Mouse (Mus musculus) MEL (cell line): ENCODE measurements around the gene Ppox. TPM values are rescaled to one million over a fixed set of nuclear protein-coding genes. Genes with fewer than 3 reads are reported as not detected.

Source experiments
- DNase-seq: peaks from one replicate; pipeline ENCODE4 v3.0.0; 2011; ENCODE audit warnings: low read depth, low spot score
- H3K27ac ChIP-seq: 2 replicates; pipeline ENCODE4 v1.5.1; 2012; ENCODE audit warnings: low read depth, mild to moderate bottlenecking, control low read depth, low read length, moderate library complexity; ENCODE audit not compliant: control insufficient read depth
- H3K27me3 ChIP-seq, 2 experiments: fragments of 150-350 bp in 1 of 2; sonication (generic) in 1 of 2; 2 replicates each; pipeline ENCODE4 v1.6.1; 2012; ENCODE audit warnings: low read length in 2 of 2, mild to moderate bottlenecking in 2 of 2, improper control_type of control experiment in 1 of 2, moderate library complexity in 1 of 2; ENCODE audit not compliant: insufficient read depth in 2 of 2, control insufficient read depth in 1 of 2
- H3K36me3 ChIP-seq, 2 experiments: 2 replicates each; pipeline ENCODE4 v1.6.1; 2012 to 2014; ENCODE audit warnings: low read length in 2 of 2, improper control_type of control experiment in 1 of 2, inconsistent platforms in 1 of 2, mild to moderate bottlenecking in 1 of 2; ENCODE audit not compliant: insufficient read depth in 2 of 2, control insufficient read depth in 1 of 2
- H3K4me1 ChIP-seq, 2 experiments: fragments of 150-350 bp in 1 of 2; sonication (generic) in 1 of 2; 2 replicates each; pipeline ENCODE4 v1.6.1; 2012; ENCODE audit warnings: low read length in 2 of 2, improper control_type of control experiment in 1 of 2, mild to moderate bottlenecking in 1 of 2; ENCODE audit not compliant: insufficient read depth in 2 of 2, control insufficient read depth in 1 of 2
- H3K4me3 ChIP-seq, 2 experiments: fragments of 150-350 bp in 1 of 2; sonication (generic) in 1 of 2; 2 replicates each; pipeline ENCODE4 v1.5.1; 2012; ENCODE audit warnings: low read depth in 2 of 2, low read length in 2 of 2, mild to moderate bottlenecking in 2 of 2, moderate library complexity in 2 of 2, control low read depth in 1 of 2, improper control_type of control experiment in 1 of 2; ENCODE audit not compliant: control insufficient read depth in 1 of 2, insufficient read depth in 1 of 2
- H3K79me2 ChIP-seq: 2 replicates; pipeline ENCODE4 v1.6.1; 2012; ENCODE audit warnings: mild to moderate bottlenecking, low read length, moderate library complexity; ENCODE audit not compliant: control insufficient read depth, poor library complexity, insufficient read depth
- H3K9ac ChIP-seq: 2 replicates; pipeline ENCODE4 v1.6.1; 2012; ENCODE audit warnings: low read depth, mild to moderate bottlenecking, control low read depth, low read length, moderate library complexity; ENCODE audit not compliant: control insufficient read depth, poor library complexity, severe bottlenecking
- H3K9me3 ChIP-seq: fragments of 150-350 bp; sonication (generic); replicated peaks from 2 replicates; pipeline ENCODE4 v1.6.1; 2012; ENCODE audit warnings: mild to moderate bottlenecking, low read length, improper control_type of control experiment, moderate library complexity; ENCODE audit not compliant: insufficient read depth
- BHLHE40 ChIP-seq: IDR thresholded peaks from 2 replicates; pipeline ENCODE4 v1.6.1; 2012; ENCODE audit warnings: low read depth, mild to moderate bottlenecking, inconsistent platforms, low read length, improper control_type of control experiment, borderline replicate concordance
- CHD2 ChIP-seq: IDR thresholded peaks from 2 replicates; pipeline ENCODE4 v1.6.1; 2011; ENCODE audit warnings: low read length, improper control_type of control experiment
- E2F4 ChIP-seq: IDR thresholded peaks from 2 replicates; pipeline ENCODE4 v1.6.1; 2011; ENCODE audit warnings: low read depth, low read length, improper control_type of control experiment, borderline replicate concordance
- EP300 ChIP-seq, 2 experiments: IDR thresholded peaks; 2 replicates each; pipeline ENCODE4 v1.6.1; 2011; ENCODE audit warnings: improper control_type of control experiment in 2 of 2, low read length in 2 of 2, low read depth in 1 of 2, mild to moderate bottlenecking in 1 of 2
- ETS1 ChIP-seq: IDR thresholded peaks from 2 replicates; pipeline ENCODE4 v1.6.1; 2012; ENCODE audit warnings: low read depth, mild to moderate bottlenecking, inconsistent platforms, low read length, improper control_type of control experiment, moderate library complexity
- GABPA ChIP-seq: IDR thresholded peaks from 2 replicates; pipeline ENCODE4 v1.6.1; 2012; ENCODE audit warnings: low read depth, mild to moderate bottlenecking, inconsistent platforms, low read length, improper control_type of control experiment, moderate library complexity
- GATA1 ChIP-seq: IDR thresholded peaks from 2 replicates; pipeline ENCODE4 v1.6.1; 2011; ENCODE audit warnings: low read depth, low read length, improper control_type of control experiment
- HCFC1 ChIP-seq: IDR thresholded peaks from 2 replicates; pipeline ENCODE4 v1.6.1; 2012; ENCODE audit warnings: low read depth, mild to moderate bottlenecking, inconsistent platforms, low read length, improper control_type of control experiment, moderate library complexity
- MAZ ChIP-seq: IDR thresholded peaks from 2 replicates; pipeline ENCODE4 v1.6.1; 2012; ENCODE audit warnings: low read depth, mild to moderate bottlenecking, inconsistent platforms, low read length, improper control_type of control experiment
- MYC ChIP-seq: IDR thresholded peaks from 2 replicates; pipeline ENCODE4 v1.6.1; 2011; ENCODE audit warnings: low read depth, mild to moderate bottlenecking, low read length, improper control_type of control experiment, moderate library complexity
- POLR2AphosphoS2 ChIP-seq: IDR thresholded peaks from 2 replicates; pipeline ENCODE4 v1.6.1; 2011; ENCODE audit warnings: low read length, improper control_type of control experiment
- RAD21 ChIP-seq: IDR thresholded peaks from 2 replicates; pipeline ENCODE4 v1.6.1; 2011; ENCODE audit warnings: mild to moderate bottlenecking, low read depth, low read length, improper control_type of control experiment
- SMC3 ChIP-seq: IDR thresholded peaks from 2 replicates; pipeline ENCODE4 v1.6.1; 2011; ENCODE audit warnings: low read depth, low read length, improper control_type of control experiment
- USF2 ChIP-seq, 2 experiments: IDR thresholded peaks; 2 replicates each; pipeline ENCODE4 v1.6.1; 2011 to 2012; ENCODE audit warnings: improper control_type of control experiment in 2 of 2, low read length in 2 of 2, borderline replicate concordance in 1 of 2, inconsistent platforms in 1 of 2, low read depth in 1 of 2, mild to moderate bottlenecking in 1 of 2; ENCODE audit not compliant: insufficient read depth in 1 of 2
- ZC3H11A ChIP-seq: IDR thresholded peaks from 2 replicates; pipeline ENCODE4 v1.6.1; 2012; ENCODE audit warnings: low read depth, mild to moderate bottlenecking, inconsistent platforms, low read length, improper control_type of control experiment
- ZMIZ1 ChIP-seq: IDR thresholded peaks from 2 replicates; pipeline ENCODE4 v1.6.1; 2012; ENCODE audit warnings: low read depth, mild to moderate bottlenecking, inconsistent platforms, low read length, improper control_type of control experiment, moderate library complexity
- ZNF384 ChIP-seq: IDR thresholded peaks from 2 replicates; pipeline ENCODE4 v1.6.1; 2012; ENCODE audit warnings: low read depth, mild to moderate bottlenecking, inconsistent platforms, low read length, improper control_type of control experiment
- polyA plus RNA-seq, 2 experiments: library from polyadenylated mRNA; stranded (reverse) in 1 of 2; unstranded in 1 of 2; fragments of >175 nt in 1 of 2; fragments of >200 nt in 1 of 2; gene quantifications; 2 replicates each; pipeline versions ENCODE4 v1.2.1 to v1.2.4; 2012; ENCODE audit warnings: low replicate concordance in 2 of 2, low read depth in 1 of 2; ENCODE audit not compliant: insufficient read length in 2 of 2, insufficient read depth in 1 of 2, missing spikeins in 1 of 2
- total RNA-seq: library from RNA; depleted of rRNA; stranded (reverse); fragments of 300-350 nt; gene quantifications from 2 replicates; pipeline ENCODE4 v1.2.3, GENCODE M21; 2012

The Ppox gene
- total and polyA plus RNA-seq, 3 experiments = 27.0 to 63.6 TPM; not detected in 1

GRCm38 (mm10) chr1:171283188-171284160 lies 2.5 kb upstream of the Ppox start:
- Histone ChIP-seq H3K4me1 (peaks cover 0 to 16% of the 10 kb centered on the region in 2 experiments; a peak in 3 of 4 replicates), H3K4me3 (no peak overlapping the region), H3K36me3 (peaks cover 0 to 8% of the 10 kb centered on the region in 2 experiments; a peak in 2 of 4 replicates), H3K9ac (no peak overlapping the region), H3K9me3 (no peaks in the 10 kb centered on the region), H3K79me2 (peaks cover 10% of the 10 kb centered on the region; the same call in 1 of the 2 replicates), H3K27ac (no peak overlapping the region), H3K27me3 (no peaks in the 10 kb centered on the region)
- no peak for DNase-seq
- TF ChIP-seq BHLHE40 (no peak), ZNF384 (peak; percentile 43; the same call in 1 of the 2 replicates)
- TF ChIP-seq, all 39 proteins: peak for 1

- H3K9me3 ChIP-seq = no peaks in the 10 kb centered on the region
- TF ChIP-seq ZMIZ1 (no peak), HCFC1 (no peak), USF2 (IDR thresholded peaks at IDR 0.05; ENCODE audit: borderline replicate concordance in 1 of 2, insufficient read depth in 1 of 2, low read depth in 1 of 2, low read length in 2 of 2) (no peak), EP300 (IDR thresholded peaks at IDR 0.05; ENCODE audit: low read depth in 1 of 2, low read length in 2 of 2) (no peak), ETS1 (no peak), E2F4 (no peak), MAZ (no peak), MYC (no peak), GABPA (no peak), POLR2AphosphoS2 (no peak), CHD2 (no peak), SMC3 (no peak), ZC3H11A (no peak), GATA1 (no peak), RAD21 (no peak)
- peaks cover 7% of the 10 kb centered on the region; the same call in 1 of the 2 replicates for H3K79me2 ChIP-seq
- H3K4me1 ChIP-seq = peaks cover 0 to 12% of the 10 kb centered on the region in 2 experiments; a peak in 2 of 4 replicates
- peak overlapping the region; percentile 85 for H3K9ac ChIP-seq
- H3K4me3 ChIP-seq = peak overlapping the region; percentile 62 to 80
- DNase-seq = no peak
- peaks cover 0 to 5% of the 10 kb centered on the region in 2 experiments; a peak in 3 of 4 replicates for H3K36me3 ChIP-seq
- H3K27ac ChIP-seq = peak overlapping the region; percentile 31
- no peaks in the 10 kb centered on the region for H3K27me3 ChIP-seq
Measured at GRCm38 (mm10) chr1:171282086-171282805, 1.3 kb upstream of the Ppox start.
